Mouse (Mus musculus): ENCODE results near the gene Olfr199.
"Not testable (repeated sequence)": the region's sequence is repeated elsewhere in the genome, so short reads cannot be mapped to it uniquely, and the experiment has no call there.

The Olfr199 gene

DNA sequence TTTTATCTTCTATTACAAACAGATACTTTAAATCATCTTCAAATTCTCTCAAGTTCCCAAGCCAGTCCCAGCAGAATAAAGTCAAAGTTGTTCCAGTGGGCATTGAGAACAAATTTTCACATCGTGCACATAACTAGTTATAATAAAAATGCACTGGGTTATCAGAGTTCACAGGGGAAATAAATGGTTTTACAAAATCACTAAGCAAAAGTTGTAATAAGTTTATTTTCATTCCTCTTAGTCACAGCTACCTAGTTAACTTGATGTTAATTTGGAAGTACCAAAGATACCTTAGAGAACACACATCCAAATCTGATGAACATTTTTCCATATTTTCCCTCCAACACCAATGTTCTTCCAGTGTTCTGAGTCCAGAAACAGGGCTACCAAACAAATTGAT, at the start of gene Olfr199:
TSS of gene Olfr199 (minus strand) at position 101 of the 400 bp plus-strand sequence.
- DNase-seq (ENCODE audit: low spot score in 2 of 2), result not testable (repeated sequence)

DNA sequence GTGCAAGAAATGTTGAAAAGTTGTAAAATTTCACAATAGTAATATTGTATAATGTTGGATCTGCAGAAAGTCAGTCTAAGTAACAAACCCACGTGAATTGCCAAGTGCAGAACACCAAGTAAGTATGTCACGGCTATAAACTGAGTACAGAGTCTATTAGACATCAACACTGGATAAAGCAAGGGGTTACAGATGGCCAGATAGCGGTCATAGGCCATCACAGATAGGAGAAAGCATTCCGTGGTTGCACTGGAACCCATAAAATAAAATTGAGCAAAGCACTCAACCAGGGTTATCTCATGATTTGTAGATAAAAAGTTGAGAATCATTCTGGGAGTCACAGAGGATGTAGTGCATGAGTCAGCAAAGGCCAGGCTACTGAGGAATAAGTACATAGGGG, 49.5 kb upstream of the Olfr199 start:
- DNase-seq (ENCODE audit: low spot score in 2 of 2), result not testable (repeated sequence)

DNA sequence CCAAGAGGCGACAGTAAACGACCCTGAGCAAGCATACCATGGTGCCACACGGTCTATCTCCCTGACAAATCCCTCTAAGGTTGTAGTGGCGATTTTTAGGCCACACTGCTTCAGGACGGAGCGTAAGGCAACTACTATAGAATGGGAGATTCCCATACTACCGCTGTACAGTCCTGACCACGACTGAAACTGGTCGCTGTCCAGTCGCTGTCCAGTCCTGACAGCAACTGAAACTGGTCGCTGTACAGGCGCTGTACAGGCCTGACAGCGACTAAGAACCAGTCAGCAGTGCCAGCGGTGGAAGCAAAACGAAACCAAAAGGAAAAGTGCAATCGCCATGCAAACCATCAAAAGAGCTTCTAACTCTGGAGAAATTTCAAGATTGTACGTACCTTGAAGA, 30.1 kb upstream of the Olfr199 start:
- no peak for DNase-seq (ENCODE audit: low spot score in 2 of 2)

DNA sequence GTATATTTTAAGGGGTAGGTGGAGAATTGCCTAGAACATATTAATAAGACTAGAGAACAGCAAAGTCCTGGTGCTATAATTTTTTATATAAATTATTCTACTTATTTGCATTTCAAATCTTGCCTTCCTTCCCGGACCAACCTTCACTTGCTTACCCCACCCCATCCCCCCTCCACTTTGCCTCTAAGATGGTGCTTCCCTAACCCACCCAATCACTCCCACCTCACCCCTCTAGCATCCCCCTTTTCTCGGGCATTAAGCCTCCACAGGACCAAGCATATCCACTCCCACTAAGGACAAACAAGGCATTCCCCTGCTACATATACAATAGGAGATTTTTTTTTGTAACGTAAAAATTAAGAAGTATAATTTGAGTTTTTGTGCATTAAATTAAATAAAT, 1.7 kb downstream of the Olfr199 start:
- DNase-seq (ENCODE audit: low spot score in 2 of 2), result not testable (repeated sequence)

DNA sequence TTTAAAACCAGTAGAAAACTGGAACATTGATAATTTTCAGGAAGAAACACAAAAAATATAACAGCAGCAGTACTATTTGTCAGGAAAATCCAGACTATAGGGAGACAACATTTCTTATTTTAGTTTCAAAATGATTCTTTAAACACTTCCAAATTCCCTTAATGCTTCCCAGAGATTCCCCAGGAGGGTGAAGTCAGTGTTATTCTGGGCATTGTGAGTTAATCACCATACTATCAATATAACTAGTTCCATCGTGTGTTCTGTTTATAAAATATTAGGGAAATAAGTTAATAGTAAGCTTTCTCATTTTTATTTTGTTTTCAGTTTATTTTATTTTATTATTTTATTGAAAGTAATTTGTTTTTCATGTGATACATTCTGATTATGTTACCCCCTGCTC, 16.1 kb downstream of the Olfr199 start, which contains the start of gene Olfr198:
TSS of gene Olfr198 (minus strand) at position 101 of the 400 bp plus-strand sequence.
- not testable (repeated sequence) for DNase-seq (ENCODE audit: low spot score in 2 of 2)

DNA sequence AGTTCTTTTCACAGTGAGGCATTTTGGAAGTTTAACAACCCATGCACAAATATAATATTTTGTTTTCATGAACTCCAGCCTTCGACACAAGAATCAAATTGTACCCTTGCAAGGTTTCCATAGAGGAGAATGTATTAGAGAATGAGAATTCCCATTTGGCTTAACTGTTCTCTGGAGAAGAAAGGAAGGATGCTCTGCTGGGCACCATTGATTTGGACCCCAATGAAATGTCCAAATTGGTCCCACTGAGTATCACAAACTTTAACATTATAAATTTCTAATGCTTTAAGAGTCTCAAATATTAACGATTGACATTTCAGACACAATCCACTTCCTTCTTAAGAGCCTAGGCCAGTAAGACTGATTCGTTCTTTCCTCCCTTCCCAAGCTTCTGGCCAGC, 49.2 kb downstream of the Olfr199 start, which contains the start of gene Olfr196:
TSS of gene Olfr196 (minus strand) at position 101 of the 400 bp plus-strand sequence.
- DNase-seq (ENCODE audit: low spot score in 2 of 2), result no peak

Measured in right cerebral cortex, postnatal 36 days (tissue).